Mouse (Mus musculus): ENCODE measurements around the gene Nek9. TPM values are rescaled to one million over a fixed set of nuclear protein-coding genes. Genes with fewer than 3 reads are reported as not detected.

Gene Nek9
- total RNA-seq, 2 experiments from 2014 or later: 76.7 to 77.0 TPM

- no peak for DNase-seq (ENCODE audit: low spot score in 2 of 2)
Observed at GRCm38 (mm10) chr12:85348338-85348737, 9.2 kb upstream of the Nek9 start.

GRCm38 (mm10) chr12:85347196-85347595 is 8.0 kb upstream of the Nek9 start:
- no peak for DNase-seq (ENCODE audit: low spot score in 2 of 2)

GRCm38 (mm10) chr12:85346374-85346773 is 7.2 kb upstream of the Nek9 start:
- DNase-seq (ENCODE audit: low spot score in 2 of 2): peak in 1 of 2 experiments; percentile 33

- DNase-seq (ENCODE audit: low spot score in 2 of 2): no peak
Observed at GRCm38 (mm10) chr12:85345559-85345958, 6.4 kb upstream of the Nek9 start.

GRCm38 (mm10) chr12:85344252-85344651 is 5.1 kb upstream of the Nek9 start:
- DNase-seq (ENCODE audit: low spot score in 2 of 2): no peak

- DNase-seq (ENCODE audit: low spot score in 2 of 2): no peak
Observed at GRCm38 (mm10) chr12:85342310-85342709, 3.1 kb upstream of the Nek9 start.

- no peak for DNase-seq (ENCODE audit: low spot score in 2 of 2)
Observed at GRCm38 (mm10) chr12:85341131-85341530, 2.0 kb upstream of the Nek9 start.

- no peak for DNase-seq (ENCODE audit: low spot score in 2 of 2)
Observed at GRCm38 (mm10) chr12:85339947-85340346, 785 bp upstream of the Nek9 start.

- DNase-seq (ENCODE audit: low spot score in 2 of 2): no peak
Observed at GRCm38 (mm10) chr12:85338815-85339214, 347 bp downstream of the Nek9 start.

GRCm38 (mm10) chr12:85337567-85338311 is 1.4 kb downstream of the Nek9 start:
- DNase-seq (ENCODE audit: low spot score in 2 of 2): no peak

GRCm38 (mm10) chr12:85330153-85330552 is 9.0 kb downstream of the Nek9 start:
- DNase-seq (ENCODE audit: low spot score in 2 of 2): no peak

- DNase-seq (ENCODE audit: low spot score in 2 of 2): no peak
Observed at GRCm38 (mm10) chr12:85308651-85309050, 30.5 kb downstream of the Nek9 start.

- DNase-seq (ENCODE audit: low spot score in 2 of 2): peak; percentile 45 to 77
Observed at GRCm38 (mm10) chr12:85305247-85305892, 33.8 kb downstream of the Nek9 start.

- no peak for DNase-seq (ENCODE audit: low spot score in 2 of 2)
Observed at GRCm38 (mm10) chr12:85304725-85305124, 34.4 kb downstream of the Nek9 start.

GRCm38 (mm10) chr12:85303256-85303655 is 35.9 kb downstream of the Nek9 start:
- no peak for DNase-seq (ENCODE audit: low spot score in 2 of 2)

- DNase-seq (ENCODE audit: low spot score in 2 of 2): no peak
Observed at GRCm38 (mm10) chr12:85298835-85299180, 40.4 kb downstream of the Nek9 start.

GRCm38 (mm10) chr12:85298127-85298834 is 40.9 kb downstream of the Nek9 start:
- no peak for DNase-seq (ENCODE audit: low spot score in 2 of 2)

- DNase-seq (ENCODE audit: low spot score in 2 of 2): no peak
Observed at GRCm38 (mm10) chr12:85297345-85297997, 41.7 kb downstream of the Nek9 start.

- no peak for DNase-seq (ENCODE audit: low spot score in 2 of 2)
Observed at GRCm38 (mm10) chr12:85296915-85297314, 42.2 kb downstream of the Nek9 start.

GRCm38 (mm10) chr12:85295506-85295905 is 43.7 kb downstream of the Nek9 start:
- DNase-seq (ENCODE audit: low spot score in 2 of 2): no peak

- no peak for DNase-seq (ENCODE audit: low spot score in 2 of 2)
Observed at GRCm38 (mm10) chr12:85292906-85293305, 46.3 kb downstream of the Nek9 start.

GRCm38 (mm10) chr12:85292288-85292687 is 46.9 kb downstream of the Nek9 start:
- DNase-seq (ENCODE audit: low spot score in 2 of 2): no peak

All from adrenal gland, postnatal 4 days (tissue).